Mouse (Mus musculus) heart, postnatal 4 days (tissue): ENCODE results near the gene Klhl42. TPM values are rescaled to one million over a fixed set of nuclear protein-coding genes. Genes with fewer than 3 reads are reported as not detected.
A peak's percentile ranks its signal among the peaks of the same experiment; 100 is the strongest.

Source experiments
- DNase-seq: peaks from one replicate; pipeline ENCODE4 v3.0.0; 2021
- total RNA-seq, 2 experiments: library from RNA; stranded (reverse); gene quantifications; 2 replicates each; pipeline ENCODE4 v1.2.3; 2021

Klhl42 gene
- total RNA-seq, 2 experiments from 2014 or later: 6.7 to 7.8 TPM

DNA sequence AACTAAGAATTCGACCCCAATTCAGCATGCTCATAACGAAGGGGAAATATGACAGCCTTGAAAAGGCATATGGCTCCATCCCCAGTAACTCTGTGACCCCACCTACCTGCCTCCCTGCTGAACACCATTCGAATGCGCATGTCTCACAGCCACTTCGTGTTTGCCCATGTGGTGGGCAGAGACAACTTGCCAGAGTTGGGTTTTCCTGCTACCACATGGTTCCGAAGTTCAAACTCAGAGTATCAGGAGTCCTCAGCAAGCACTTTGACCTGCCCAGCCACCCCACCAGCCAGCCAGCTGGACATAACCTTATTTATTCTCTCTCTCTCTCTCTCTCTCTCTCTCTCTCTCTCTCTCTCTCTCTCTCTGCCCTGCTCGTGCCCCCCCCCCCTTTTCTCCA is 3.4 kb upstream of the Klhl42 start:
- no peak for DNase-seq

DNA sequence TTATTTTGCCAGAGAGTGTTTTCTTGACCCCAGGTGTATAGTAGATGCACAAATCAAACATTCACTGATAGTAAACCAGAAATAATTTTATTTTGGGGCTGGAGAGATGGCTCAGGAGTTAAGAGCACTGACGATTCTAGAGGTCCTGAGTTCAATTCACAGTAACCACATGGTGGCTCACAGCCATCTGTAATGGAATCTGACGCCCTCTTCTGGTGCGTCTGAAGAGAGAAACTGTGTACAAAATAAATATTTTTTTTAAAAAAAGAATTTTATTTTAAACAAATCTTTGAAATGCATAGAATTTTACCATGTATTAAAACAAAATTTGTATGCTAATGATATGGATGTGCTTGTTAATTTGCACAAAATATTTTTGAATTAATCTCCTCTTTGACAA is 2.7 kb upstream of the Klhl42 start:
- no peak for DNase-seq

DNA sequence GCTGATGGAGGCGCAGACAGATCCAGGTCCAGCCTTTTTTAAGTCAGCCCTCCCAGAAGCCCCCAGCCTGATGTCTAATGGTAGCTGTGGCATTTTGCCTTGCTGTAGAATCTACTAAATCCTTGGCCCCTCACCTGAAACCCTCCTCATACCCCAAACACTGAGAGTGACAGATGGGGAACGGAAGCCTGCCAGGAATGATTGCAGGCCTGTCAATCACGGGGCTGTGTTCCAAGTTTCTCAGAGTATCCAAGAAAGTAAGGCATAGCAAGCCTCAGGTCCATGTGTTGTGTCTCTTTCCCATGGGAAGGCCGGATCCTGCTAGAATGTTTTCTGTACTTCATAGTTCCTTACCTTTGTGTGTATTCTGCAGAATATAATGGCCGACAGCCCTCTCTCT is 988 bp upstream of the Klhl42 start:
- no peak for DNase-seq

DNA sequence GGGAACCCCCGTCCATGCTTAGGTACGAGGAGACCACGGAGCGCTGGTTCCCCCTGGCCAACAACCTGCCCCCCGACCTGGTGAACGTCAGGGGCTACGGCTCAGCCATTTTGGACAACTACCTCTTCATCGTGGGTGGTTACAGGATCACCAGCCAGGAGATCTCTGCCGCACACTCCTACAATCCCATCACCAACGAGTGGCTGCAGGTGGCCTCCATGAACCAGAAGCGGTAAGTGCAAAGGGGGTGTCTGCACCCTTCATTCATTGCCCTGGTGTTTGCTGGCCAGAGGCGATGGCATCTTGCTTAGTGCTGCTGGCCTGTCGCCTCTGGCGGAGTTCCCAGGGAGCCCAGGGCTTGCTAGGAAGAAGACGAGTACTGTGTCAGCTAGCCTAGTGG is 957 bp downstream of the Klhl42 start:
- DNase-seq: peak; percentile 52

DNA sequence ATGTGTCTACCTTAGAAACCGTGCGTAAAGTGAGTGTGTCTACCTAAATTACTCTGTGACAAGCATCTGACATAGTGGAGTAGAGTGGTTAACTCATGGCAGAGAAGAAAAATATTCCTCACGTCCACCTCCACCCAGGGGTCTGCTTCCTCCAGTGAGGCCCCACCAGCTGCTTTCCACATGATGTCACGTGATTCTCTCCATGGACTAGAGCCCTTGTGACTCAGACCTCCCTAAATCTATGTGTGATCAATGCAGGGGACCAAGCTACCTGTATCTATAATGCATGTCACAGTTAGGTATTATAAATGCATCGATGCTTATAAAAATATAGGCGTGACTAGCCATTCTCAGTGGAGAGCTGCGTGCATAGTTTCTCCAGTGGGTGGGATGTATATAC is 3.6 kb downstream of the Klhl42 start:
- no peak for DNase-seq

DNA sequence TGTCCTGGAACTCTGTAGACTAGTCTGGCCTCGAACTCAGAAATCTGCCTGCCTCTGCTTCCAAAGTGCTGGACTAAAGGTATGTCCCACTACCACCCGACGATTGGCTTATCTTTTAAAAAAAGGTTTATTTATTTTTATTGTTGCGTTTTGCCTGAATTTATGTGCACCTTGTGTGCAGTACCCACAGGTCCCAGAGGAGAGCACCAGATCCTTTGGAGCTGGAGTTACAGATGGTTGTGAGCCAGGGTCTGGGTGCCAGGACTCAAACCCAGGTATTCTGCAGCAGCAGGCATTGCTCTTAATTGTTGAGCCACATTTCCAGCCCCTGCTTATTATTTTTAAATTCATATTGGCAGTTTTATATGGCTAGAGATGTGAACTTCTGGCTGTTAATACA is 4.9 kb downstream of the Klhl42 start:
- DNase-seq: no peak

DNA sequence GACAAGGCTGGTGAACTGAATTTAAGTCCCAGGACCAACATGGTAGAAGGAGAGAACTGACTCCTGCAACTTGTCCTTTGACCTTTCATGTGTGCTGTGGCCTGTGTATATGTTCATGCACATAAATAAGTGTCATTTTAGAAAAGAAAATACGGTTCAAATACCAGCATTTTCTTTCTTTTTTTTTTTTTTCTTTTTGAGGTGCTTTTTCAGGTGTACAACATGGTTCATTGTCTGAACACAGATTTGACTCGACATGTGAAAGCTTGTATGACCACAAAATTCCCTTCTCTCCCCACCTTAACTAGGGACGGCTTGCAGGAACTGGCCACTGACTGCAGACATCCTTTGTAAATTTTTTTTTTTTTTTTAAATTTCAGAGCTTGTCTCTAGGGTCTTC is 5.8 kb downstream of the Klhl42 start:
- DNase-seq: no peak

DNA sequence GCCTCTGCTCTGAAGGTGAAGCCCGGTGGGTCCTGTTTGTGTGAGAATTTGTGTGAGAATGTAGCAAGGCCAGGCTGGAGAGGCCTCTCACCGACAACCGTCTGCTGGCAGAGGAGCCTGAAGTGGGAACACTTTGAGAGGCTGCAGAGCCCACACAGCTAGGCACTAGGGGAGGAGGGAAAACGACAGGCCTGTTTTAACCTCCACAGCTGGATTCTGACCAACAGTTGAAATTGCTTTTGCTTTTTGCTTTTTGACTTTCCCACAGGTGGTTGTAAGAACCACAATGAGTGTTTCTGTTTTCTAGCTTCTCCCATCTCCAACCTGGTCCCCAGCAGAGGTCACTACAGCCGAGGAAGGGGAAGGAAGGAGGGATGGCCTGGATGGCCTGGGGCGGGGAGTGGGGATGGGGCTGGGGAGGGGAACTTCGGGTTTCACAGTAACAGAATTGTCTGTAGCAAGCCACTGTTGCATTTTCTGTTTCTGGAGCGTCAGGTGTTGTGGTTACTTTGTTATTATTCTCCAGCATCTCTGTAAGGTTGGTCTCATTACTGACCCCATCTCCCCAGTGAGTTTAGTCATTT is 6.3 kb downstream of the Klhl42 start:
- no peak for DNase-seq

DNA sequence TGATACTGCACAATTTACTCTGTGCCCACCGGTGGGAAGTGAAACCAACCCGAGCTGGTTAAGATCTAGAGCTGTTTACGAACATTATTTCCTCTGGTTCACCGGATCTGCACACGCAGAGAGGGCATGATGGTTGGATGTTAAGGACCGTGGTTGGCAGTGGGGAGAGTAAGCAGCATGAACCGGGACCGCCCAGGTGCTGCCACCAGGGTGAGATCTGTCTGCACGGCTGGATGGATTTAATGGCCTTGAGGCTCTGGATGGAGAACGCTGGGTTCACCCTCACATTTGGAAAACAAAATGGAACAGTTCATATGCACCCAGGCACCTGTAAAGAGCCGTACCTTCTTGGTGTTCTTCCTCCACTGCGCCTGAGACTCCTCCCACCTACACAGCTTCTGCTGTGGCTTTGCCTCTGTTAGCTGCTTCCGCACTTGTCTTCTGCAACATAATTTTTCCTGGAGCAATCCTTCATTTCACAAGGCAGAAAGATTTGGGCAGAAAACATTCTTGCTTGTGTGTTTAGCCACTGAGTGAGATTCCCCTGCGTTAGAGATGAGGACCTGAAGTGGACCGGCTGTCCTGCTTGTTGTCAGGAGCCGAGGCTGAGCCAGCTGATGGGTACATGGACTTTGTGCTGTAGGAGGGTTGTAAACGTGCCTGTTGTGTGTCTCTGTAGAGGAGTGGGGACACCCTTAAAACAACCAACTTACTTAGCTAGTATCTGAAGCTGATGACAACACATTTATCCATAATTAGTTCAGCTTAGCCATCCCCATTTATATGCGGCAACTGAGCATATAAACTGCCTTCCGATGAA is 8.5 kb downstream of the Klhl42 start:
- DNase-seq: no peak

DNA sequence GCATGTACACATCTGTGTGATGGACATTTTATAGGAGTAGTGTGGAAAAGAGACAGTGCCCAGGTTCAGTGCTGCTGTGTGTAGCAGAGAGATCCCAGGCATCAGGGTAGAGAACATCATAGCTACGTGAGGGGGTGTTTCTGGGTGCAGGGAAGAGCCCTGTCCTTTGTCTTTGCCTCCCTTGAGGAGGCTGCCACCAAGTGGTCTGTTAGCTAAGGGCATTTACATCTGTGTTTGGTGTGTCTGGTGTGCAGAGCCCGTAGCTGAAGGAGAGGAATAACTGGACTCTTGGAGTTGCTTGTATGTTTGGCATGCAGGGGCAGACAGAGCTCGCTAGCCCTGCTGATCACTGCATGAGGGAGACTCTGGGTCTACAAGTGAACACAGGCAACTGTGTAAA is 11.1 kb downstream of the Klhl42 start:
- no peak for DNase-seq

DNA sequence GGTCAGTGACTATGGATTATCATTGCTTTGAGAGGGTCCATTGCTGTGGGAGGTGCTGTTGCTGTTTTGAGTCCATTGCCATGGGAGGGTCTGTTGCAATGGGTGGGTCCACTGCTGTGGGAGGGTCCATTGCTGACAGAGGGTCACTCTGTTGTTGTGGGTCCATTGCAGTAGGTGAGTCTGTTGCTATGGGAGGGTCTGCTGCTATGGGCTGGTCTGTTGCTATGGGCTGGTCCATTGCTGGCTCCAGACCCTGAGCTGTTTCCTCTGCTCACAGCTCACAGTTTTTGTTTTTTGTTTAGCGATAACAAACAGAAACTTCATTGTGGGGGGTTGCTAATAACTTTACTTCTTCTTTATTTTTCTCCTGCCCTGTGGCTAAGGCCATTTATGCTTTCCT is 14.3 kb downstream of the Klhl42 start:
- DNase-seq: no peak

DNA sequence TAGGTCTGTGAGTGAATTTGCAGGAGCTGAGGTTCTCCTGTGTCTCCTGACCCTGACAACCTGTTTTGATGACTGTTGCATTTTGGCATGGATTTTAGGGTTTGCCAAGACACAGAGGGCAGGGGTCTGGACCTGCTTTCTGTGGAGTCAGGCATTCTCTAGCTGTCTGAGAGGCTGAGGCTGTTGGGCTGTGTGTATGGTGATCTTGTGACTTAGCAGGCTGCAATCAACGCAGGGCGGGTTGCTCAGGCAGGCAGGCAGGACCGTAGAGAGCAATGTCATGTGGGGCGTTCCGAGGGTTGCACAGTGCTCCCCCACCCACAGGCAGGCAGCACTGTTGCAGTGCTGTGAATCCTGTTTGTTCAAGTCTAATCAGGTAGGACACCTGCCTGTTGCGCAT is 15.5 kb downstream of the Klhl42 start:
- DNase-seq: no peak

DNA sequence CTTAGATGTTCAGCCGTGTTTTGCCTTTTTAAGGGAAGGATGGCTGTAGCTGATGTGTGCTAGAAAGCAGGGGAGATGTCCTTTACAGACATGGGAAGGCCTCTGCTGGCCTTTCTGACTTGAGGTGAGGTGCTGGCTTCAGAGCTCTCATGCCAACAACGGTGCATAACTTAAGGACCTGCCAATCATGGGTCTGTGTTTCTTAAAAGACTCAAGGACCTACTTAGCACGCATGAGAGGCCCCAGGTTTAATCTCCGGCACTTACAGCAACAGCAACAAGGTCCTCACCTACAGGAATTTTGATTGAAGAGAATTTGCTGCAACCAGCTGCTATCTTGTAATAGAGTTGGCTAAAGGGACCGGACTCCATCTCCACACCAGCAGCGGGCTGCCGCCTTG is 18.1 kb downstream of the Klhl42 start:
- DNase-seq: no peak

DNA sequence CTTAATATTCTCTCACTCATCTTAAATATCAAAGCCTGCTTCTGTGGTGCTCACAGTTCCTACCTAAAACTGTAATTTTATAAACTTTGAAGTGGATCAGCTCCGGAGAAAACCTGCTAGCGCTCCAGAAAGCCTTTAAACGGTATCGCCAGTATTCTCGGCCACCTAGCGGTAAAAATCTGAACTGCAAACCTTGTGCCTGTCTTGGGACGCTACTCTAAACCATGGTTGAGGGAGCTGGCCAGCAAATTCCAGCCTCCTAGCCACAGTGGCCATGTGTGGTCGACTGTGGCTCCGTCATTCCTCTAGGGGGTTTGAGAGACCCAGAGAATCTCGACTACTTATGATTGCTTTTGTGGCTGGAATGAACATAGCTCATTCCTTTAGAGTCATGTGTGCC is 25.4 kb downstream of the Klhl42 start:
- DNase-seq: peak; percentile 93

DNA sequence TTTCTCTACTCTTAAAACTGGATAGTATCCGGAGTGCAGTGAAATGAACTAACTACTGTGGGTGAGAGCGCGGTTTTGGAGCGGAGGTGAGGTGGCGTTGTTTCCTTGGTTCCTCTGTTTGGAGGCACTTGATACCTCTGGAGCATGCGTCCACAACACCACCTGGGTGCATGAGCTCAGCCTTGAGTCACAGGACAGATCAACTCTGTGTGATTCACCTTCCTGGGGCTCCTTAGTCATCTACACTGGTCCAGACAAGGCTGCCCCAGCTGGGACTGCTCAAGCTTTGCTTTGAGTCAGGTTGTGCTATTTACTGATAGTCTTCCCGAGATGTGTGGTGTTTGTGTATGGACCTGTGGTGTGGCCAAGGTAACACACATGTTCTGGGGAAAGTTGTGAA is 26.6 kb downstream of the Klhl42 start:
- DNase-seq: no peak

DNA sequence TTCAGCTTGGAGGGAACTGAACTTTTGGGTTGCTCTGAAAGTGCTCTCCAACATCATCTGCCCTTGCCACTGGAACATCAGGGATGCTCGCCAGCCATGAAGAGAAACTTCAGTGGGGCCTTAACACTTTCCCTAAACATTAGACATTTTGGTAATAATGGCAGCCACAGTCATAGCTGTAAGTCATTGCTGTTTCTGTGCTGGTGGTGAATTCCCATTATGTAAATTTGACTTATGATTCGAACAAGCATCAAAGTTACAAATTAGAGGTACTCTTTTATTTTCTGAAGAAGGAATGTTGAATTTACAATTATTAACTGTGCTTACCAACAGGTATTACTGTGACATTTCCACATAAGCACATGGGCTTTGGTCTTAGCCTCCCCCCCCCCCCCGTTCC is 27.0 kb downstream of the Klhl42 start:
- no peak for DNase-seq

DNA sequence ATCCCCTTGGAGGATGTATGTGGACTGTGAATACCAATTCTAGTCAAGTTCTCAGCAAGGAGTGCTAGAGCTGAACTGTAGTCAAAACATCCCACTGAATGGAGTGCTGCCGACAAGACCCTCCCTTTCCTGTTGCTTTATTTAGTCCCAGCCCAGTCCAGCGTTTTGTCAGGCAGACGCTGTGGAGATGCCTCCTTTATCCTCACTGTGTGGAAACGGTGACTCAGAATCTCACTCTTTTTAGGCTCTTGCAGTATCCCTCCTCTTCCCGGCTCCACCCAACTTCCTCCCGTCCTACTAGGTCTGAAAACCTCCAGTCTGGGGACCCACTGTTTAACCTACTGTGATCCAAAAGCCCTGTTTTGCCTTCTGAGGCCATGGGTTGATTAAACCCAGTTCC is 30.1 kb downstream of the Klhl42 start:
- peak; percentile 21 for DNase-seq

DNA sequence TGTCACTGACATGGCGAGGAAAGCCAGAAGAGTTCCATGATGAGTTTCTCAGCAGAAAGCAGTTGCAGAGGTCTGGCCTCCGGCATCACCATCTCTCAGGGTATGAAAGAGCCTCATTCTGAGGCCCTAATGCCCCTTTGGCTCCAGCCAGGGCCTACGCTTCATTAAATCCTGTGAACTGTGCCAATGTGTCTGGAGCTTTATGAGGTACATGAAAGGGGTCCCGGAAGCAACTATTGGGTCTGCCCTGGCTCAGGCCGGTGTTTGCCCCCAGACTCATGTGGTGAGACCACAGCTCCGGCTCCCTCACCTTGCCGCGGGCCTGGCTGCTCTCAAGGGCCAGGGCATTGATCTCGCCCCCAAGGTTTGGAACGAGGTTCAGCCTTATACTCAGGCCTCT is 36.1 kb downstream of the Klhl42 start:
- no peak for DNase-seq

DNA sequence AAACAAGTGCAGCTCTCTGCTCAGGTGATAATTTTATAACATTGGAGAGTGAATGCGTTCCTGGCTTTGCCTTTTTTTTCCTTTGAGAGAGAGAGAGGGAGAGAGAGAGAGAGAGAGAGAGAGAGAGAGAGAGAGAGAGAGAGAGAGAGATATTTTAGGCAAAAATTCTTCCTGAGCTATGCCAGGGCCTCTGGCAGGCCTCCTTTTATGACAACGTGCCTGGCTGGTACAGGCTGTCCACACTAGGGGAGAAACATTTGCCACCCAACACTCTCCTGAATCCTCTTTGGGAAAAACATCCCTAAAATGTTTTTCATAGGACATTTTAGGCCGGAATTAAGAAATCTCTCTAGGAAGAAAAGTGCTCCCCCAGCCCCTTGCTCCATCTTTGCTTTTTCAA is 47.1 kb downstream of the Klhl42 start:
- DNase-seq: no peak

DNA sequence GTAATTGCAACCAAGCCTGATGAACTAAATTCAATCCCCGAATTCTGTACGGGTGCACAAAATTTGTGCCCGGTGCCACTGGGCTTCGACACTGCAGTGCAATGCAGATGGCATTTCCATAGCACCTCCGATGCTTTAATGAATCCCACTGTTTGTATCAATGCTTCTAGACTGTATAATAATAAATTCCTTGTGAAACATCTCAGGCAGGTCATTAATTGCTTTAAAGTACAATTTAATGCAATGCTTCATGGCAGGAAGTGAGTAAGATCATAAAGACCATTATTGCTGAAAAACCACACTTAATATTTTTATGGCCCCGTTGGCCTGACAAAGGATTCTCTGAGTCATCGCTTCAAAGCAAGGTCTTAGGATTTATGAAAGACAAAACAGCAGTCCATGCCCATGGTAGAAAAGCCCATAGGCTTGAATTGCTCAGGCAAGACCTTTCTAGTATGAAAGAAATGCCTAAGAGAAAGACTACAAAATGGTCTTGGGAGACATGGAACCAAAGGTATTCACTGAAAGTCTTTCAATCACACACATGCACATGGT is 49.5 kb downstream of the Klhl42 start:
- DNase-seq: no peak

DNA sequence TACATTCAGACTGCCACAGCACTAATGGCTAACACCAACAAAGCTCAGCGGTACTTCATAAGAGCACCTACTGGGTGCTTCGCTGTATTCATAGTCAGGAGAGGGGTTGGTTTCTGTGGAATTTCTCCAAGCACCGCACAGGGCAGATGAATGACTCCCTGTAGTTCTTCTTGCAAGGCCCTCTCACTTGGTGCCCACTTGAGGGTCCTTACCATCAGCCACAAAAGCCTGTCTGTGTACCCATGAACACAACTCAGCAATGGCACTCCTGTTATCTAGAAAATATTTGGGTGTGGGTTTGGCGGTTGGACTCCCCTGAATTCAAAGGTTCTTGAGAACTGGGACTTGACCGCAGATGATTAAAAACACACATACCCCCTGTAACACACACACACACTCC is 53.5 kb downstream of the Klhl42 start:
- DNase-seq: no peak

DNA sequence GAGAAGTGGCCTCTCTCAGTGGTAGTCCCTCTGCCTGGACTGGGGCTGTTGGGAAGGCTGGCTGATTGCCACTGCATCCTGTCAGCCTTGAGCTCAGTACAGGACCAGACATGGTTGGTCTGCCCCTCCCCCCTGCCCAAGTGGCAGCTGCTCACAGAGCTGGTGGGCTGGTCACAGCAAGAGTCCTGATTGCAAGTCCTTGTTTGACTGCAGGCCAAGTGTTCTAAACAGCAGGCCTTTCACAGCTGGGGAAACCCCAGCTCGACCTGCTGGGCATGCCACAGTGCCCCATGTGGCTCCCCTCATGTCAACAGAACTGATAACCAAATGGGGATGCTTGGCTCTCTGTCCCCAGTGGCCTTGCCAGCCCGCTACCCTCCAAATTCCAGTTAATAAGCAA is 54.1 kb downstream of the Klhl42 start:
- peak; percentile 96 for DNase-seq

DNA sequence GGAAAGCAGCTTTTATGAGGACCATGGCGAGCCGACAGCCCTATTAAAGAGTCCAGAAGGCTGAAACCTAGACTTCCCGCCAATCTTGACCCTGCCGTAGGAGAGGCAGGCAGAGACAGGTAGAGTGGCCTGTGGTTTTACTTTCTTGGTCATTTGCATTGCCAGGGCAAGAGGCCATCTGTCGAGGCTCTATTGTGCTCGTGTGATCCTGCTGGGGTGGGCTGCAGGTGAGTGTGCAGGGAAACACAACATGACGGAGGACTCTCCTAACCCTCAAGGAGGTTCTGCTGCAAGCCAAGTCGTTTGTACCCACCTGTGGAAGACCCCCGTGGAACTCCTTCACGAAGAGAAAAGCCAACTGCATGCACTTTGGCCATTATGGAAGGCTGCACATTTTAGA is 54.6 kb downstream of the Klhl42 start:
- DNase-seq: no peak

DNA sequence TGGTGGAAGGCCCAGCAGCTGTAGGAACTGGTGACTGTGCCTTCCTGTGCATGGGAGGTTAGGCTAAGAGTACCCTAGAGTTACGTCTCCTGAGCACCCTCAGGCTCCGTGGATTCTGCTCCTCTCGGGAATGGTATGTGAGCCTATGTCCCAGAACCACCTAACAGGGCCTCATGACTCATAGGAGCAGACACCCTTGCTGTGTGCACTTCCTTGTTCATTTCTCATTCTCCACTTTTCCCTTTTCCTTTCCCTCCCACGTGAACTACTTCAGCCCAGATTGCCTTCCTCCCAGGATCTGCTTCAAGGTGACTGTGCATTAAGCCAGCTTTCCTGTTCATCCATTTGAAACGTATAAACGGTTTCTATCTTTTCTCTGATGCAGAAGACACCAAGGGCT is 59.9 kb downstream of the Klhl42 start:
- DNase-seq: no peak
